Mouse (Mus musculus) hindbrain, embryonic 11.5 days (tissue): ENCODE data around the gene Crlf3. TPM values are rescaled to one million over a fixed set of nuclear protein-coding genes. Genes with fewer than 3 reads are reported as not detected.

Source experiments
- ATAC-seq: fragments of 200-750 bp; cut with Nextera tagmentation; 2 replicates; pipeline ENCODE4 v1.8.0; 2017; ENCODE audit warnings: mild to moderate bottlenecking, moderate TSS enrichment, moderate library complexity; ENCODE audit not compliant: low FRiP score
- DNase-seq: peaks from one replicate; pipeline ENCODE4 v3.0.0-alpha.2; 2015; ENCODE audit warnings: low spot score
- H3K27ac ChIP-seq: fragments of 300-500 bp; sonication (generic); 2 replicates; pipeline ENCODE4 v1.5.1; 2014; ENCODE audit warnings: mild to moderate bottlenecking, low read depth, low read length
- H3K27me3 ChIP-seq: fragments of 300-500 bp; sonication (generic); 2 replicates; pipeline ENCODE4 v1.6.1; 2014; ENCODE audit warnings: mild to moderate bottlenecking, low read length, moderate library complexity, mixed read lengths; ENCODE audit not compliant: control insufficient read depth, insufficient read depth
- H3K36me3 ChIP-seq: fragments of 300-500 bp; sonication (generic); 2 replicates; pipeline ENCODE4 v1.6.1; 2014; ENCODE audit warnings: mild to moderate bottlenecking, low read length, moderate library complexity, mixed read lengths; ENCODE audit not compliant: control insufficient read depth, insufficient read depth
- H3K4me1 ChIP-seq: fragments of 300-500 bp; sonication (generic); replicated peaks from 2 replicates; pipeline ENCODE4 v1.6.1; 2014; ENCODE audit warnings: low read length, mixed read lengths; ENCODE audit not compliant: control insufficient read depth, insufficient read depth
- H3K4me2 ChIP-seq: fragments of 300-500 bp; sonication (generic); replicated peaks from 2 replicates; pipeline ENCODE4 v1.6.1; 2014; ENCODE audit warnings: mild to moderate bottlenecking, low read depth, low read length
- H3K4me3 ChIP-seq: fragments of 300-500 bp; sonication (generic); 2 replicates; pipeline ENCODE4 v1.5.1; 2014; ENCODE audit warnings: low read depth, low read length
- H3K9ac ChIP-seq: fragments of 300-500 bp; sonication (generic); 2 replicates; pipeline ENCODE4 v1.6.1; 2014; ENCODE audit warnings: low read depth, low read length
- H3K9me3 ChIP-seq: fragments of 300-500 bp; sonication (generic); 2 replicates; pipeline ENCODE4 v1.6.1; 2016; ENCODE audit warnings: low read length; ENCODE audit not compliant: control insufficient read depth
- WGBS: fragments of 180-500 bp; shearing (Covaris S2); extraction: QIAGEN DNeasy Blood & Tissue Kit; methylation state at CpG from one replicate; pipeline ENCODE4 v1.1.7; 2014; 5-methylcytosine and 5-hydroxymethylcytosine counted together
- polyA plus RNA-seq: library from polyadenylated mRNA; unstranded; fragments of >200 nt; fragmentation: Nextera tagmentation; extraction: Ambion mirVana; gene quantifications from 2 replicates; pipeline ENCODE4 v1.2.1, GENCODE M21; 2014

Gene Crlf3
- polyA plus RNA-seq, 1 experiment from 2014 or later, result 27.0 TPM

GRCm38 (mm10) chr11:80086844-80087243 is 6.1 kb upstream of the Crlf3 start:
- Histone ChIP-seq H3K9me3 (no peaks in the 10 kb centered on the region), H3K9ac (no peak overlapping the region), H3K27me3 (no peaks in the 10 kb centered on the region), H3K4me3 (no peak overlapping the region), H3K4me1 (no peaks in the 10 kb centered on the region), H3K4me2 (no peak overlapping the region), H3K27ac (no peak overlapping the region), H3K36me3 (no peaks in the 10 kb centered on the region)
- 5% methylated on average over 4 of the region's 5 CpGs for WGBS
- DNase-seq (peak; percentile 92), ATAC-seq (peak; percentile 70; the same call in 1 of the 2 replicates)

DNA sequence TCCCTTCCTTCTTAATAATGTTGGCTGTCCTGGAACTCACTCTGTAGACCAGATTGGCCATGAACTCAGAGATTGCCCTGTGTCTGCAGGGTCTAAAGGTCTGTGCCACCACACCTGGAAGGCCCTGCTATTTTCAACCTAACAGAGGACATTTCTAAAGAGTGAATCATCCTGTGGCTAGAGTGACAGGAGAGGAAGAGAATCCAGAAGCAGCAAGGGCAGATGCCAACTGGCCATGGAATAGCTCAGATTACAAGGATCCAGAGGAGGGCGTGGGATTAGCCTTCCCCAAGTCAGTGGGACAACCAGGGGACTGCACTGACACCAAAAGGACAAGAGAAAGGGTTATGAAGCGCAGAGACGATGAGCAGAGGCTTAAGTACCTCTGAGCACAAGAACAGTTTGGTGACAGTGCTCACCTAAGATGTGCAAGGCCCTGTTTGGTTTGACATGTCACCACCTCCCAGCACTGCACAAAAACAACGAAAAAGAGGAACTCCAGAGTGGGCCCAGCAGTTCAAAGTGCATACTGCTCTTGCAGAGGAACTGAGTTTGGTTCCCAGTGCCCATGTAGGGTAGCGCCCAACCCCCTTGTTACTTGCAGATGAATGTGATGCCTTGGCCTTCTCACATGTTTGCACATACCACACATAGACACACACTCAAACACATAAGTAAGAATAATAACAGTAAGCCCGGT is 4.7 kb upstream of the Crlf3 start:
- Histone ChIP-seq H3K4me2 (no peak overlapping the region), H3K27ac (no peak overlapping the region)

GRCm38 (mm10) chr11:80081786-80082319 is 1.1 kb upstream of the Crlf3 start:
- H3K36me3 ChIP-seq, result no peaks in the 10 kb centered on the region
- H3K4me3 ChIP-seq, result no peak overlapping the region
- H3K4me1 ChIP-seq, result 0 out of 2 replicates have a peak, but pooled peaks cover 2% of the 10 kb centered on the region
- no peak overlapping the region for H3K4me2 ChIP-seq
- no peaks in the 10 kb centered on the region for H3K27me3 ChIP-seq
- 0 out of 2 replicates have a peak overlapping the region, but pooled peaks have one; percentile 84 for H3K27ac ChIP-seq
- ATAC-seq (no peak), DNase-seq (no peak)
- no peaks in the 10 kb centered on the region for H3K9me3 ChIP-seq
- 87% methylated on average over 7 of the region's 7 CpGs for WGBS
- no peak overlapping the region for H3K9ac ChIP-seq

More for the DNA sequence above, 4.7 kb upstream of the Crlf3 start:
- Histone ChIP-seq H3K9me3 (no peaks in the 10 kb centered on the region), H3K4me3 (no peak overlapping the region), H3K9ac (no peak overlapping the region), H3K4me1 (no peaks in the 10 kb centered on the region), H3K27me3 (no peaks in the 10 kb centered on the region), H3K36me3 (no peaks in the 10 kb centered on the region)
- ATAC-seq (no peak), DNase-seq (no peak)
- 77% methylated on average over 6 of the region's 6 CpGs for WGBS

DNA sequence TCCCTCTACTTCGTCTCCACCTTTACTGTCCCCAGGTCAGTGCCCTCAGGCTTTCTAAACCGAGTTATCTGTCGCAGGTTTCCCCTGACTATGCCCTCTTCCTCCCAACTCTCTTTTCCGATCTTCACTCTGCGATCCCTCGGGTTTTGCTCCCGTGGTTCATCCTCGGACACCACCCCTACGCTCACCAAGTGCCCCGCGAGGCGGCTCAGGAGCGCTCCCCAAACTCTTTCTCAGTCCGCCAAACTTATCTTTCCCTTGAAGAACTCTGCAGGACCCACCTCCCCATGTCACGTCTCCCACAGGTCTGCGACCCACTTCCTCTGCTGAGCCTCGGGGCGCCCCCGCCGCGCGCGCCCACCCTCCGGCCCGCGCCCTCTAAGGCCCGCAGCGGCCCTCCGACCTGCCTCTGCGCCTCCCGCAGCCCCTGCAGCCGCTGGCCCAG is 388 bp downstream of the Crlf3 start:
- no peaks in the 10 kb centered on the region for H3K27me3 ChIP-seq
- peak overlapping the region; percentile 60 for H3K4me2 ChIP-seq
- WGBS, result 1% methylated on average over 32 of the region's 32 CpGs
- H3K4me1 ChIP-seq, result 0 out of 2 replicates have a peak, but pooled peaks cover 2% of the 10 kb centered on the region
- peak; percentile 59 for ATAC-seq
- DNase-seq, result no peak
- peak overlapping the region; percentile 84 for H3K27ac ChIP-seq
- H3K36me3 ChIP-seq, result no peaks in the 10 kb centered on the region
- no peaks in the 10 kb centered on the region for H3K9me3 ChIP-seq
- H3K4me3 ChIP-seq, result peak overlapping the region; percentile 77
- peak overlapping the region; percentile 85 for H3K9ac ChIP-seq

GRCm38 (mm10) chr11:80079751-80080150 is 1.0 kb downstream of the Crlf3 start:
- Histone ChIP-seq H3K9ac (no peak overlapping the region), H3K27ac (no peak overlapping the region), H3K9me3 (no peaks in the 10 kb centered on the region), H3K4me3 (peak overlapping the region; percentile 77), H3K36me3 (no peaks in the 10 kb centered on the region), H3K27me3 (no peaks in the 10 kb centered on the region), H3K4me2 (peak overlapping the region; percentile 60), H3K4me1 (0 out of 2 replicates have a peak, but pooled peaks cover 2% of the 10 kb centered on the region)
- DNase-seq (no peak), ATAC-seq (no peak)
- WGBS, result 70% methylated on average over 6 of the region's 6 CpGs

GRCm38 (mm10) chr11:80078831-80079230 is 2.0 kb downstream of the Crlf3 start:
- WGBS, result 66% methylated on average over 1 of the region's 1 CpGs
- DNase-seq, result no peak
- H3K27ac ChIP-seq, result no peak overlapping the region
- no peaks in the 10 kb centered on the region for H3K36me3 ChIP-seq
- no peak for ATAC-seq
- no peaks in the 10 kb centered on the region for H3K9me3 ChIP-seq
- no peak overlapping the region for H3K4me2 ChIP-seq
- 0 out of 2 replicates have a peak, but pooled peaks cover 2% of the 10 kb centered on the region for H3K4me1 ChIP-seq
- no peaks in the 10 kb centered on the region for H3K27me3 ChIP-seq
- H3K4me3 ChIP-seq, result no peak overlapping the region
- H3K9ac ChIP-seq, result no peak overlapping the region

DNA sequence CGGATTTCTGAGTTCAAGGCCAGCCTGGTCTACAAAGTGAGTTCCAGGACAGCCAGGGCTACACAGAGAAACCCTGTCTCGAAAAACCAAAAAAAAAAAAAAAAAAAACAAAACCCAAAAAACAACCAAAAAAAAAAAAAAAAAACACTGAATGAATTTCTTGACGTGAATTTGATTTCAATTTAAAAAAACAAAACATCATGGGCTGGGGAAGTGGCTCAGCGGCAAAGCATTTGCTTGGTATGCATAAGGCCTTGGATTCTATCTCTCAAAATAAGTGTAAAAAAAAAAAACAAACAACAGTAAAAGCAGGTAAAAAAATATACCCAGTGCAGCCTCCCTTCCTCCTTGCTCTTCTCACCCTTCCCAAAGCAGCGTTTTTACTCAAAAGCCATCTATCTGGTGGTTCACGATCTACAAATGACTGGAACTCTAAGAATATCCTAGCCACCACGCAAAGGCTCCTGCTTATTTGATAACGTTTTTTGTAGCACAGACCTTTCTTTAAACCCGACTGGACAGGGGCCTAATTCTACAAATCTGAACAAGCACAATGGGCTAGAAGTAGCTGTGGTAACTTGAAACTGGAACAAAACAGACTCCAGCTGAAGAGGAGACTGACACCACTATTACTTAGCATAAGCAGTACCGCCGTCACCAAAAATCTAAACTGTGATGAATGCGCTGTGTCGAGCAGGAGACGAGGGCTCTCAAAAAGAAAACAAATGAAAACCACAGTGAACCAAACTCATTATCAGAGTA is 2.8 kb downstream of the Crlf3 start:
- WGBS, result 78% methylated on average over 13 of the region's 14 CpGs

GRCm38 (mm10) chr11:80075608-80076277 is 5.0 kb downstream of the Crlf3 start:
- H3K4me3 ChIP-seq, result no peak overlapping the region
- H3K9me3 ChIP-seq, result no peaks in the 10 kb centered on the region
- H3K27ac ChIP-seq, result no peak overlapping the region
- WGBS, result 97% methylated on average over 5 of the region's 5 CpGs
- no peaks in the 10 kb centered on the region for H3K27me3 ChIP-seq
- no peak overlapping the region for H3K4me2 ChIP-seq
- no peaks in the 10 kb centered on the region for H3K36me3 ChIP-seq
- DNase-seq, result no peak
- 0 out of 2 replicates have a peak, but pooled peaks cover 2% of the 10 kb centered on the region for H3K4me1 ChIP-seq
- no peak for ATAC-seq
- H3K9ac ChIP-seq, result no peak overlapping the region

More for the DNA sequence above, 2.8 kb downstream of the Crlf3 start:
- Histone ChIP-seq H3K36me3 (no peaks in the 10 kb centered on the region), H3K27ac (no peak overlapping the region), H3K9ac (no peak overlapping the region), H3K4me3 (no peak overlapping the region), H3K4me2 (no peak overlapping the region), H3K27me3 (no peaks in the 10 kb centered on the region), H3K9me3 (no peaks in the 10 kb centered on the region), H3K4me1 (0 out of 2 replicates have a peak, but pooled peaks cover 2% of the 10 kb centered on the region)
- ATAC-seq, result no peak
- no peak for DNase-seq
